Mouse (Mus musculus) midbrain, embryonic 11.5 days (tissue): ENCODE measurements around the gene Sh3bgrl2. TPM values are rescaled to one million over a fixed set of nuclear protein-coding genes. Genes with fewer than 3 reads are reported as not detected.

Experiments
- polyA plus RNA-seq: library from polyadenylated mRNA; unstranded; fragments of >200 nt; fragmentation: Nextera tagmentation; extraction: Ambion mirVana; gene quantifications from 2 replicates; pipeline ENCODE4 v1.2.1, GENCODE M21; 2014

The Sh3bgrl2 gene
- polyA plus RNA-seq, 1 experiment from 2014 or later, result 12.2 TPM

Other genes with a start within 250 kb of the Sh3bgrl2 start
- gene Lca5, start 107.2 kb upstream of the Sh3bgrl2 start, polyA plus RNA-seq, result 23.6 and 25.1 TPM in 2 replicates